Mouse (Mus musculus) forebrain, embryonic 14.5 days (tissue): ENCODE measurements at regions not wholly inside any gene's neighbourhood (a gene's known extent, or its start where the extent isn't known, plus 50 kb on each side); places are given as distances from the start of the nearest gene placed in this dataset.

Experiments
- ATAC-seq: fragments of 200-750 bp; cut with Nextera tagmentation; 2 replicates; pipeline ENCODE4 v1.8.0; 2017; ENCODE audit warnings: mild to moderate bottlenecking, moderate library complexity
- DNase-seq: peaks from one replicate; pipeline ENCODE4 v3.0.0-alpha.2; 2015; ENCODE audit warnings: low spot score
- H3K27ac ChIP-seq: fragments of 300-500 bp; sonication (generic); 2 replicates; pipeline ENCODE4 v1.5.1; 2014; ENCODE audit warnings: low read depth, mild to moderate bottlenecking, control low read depth, low read length, moderate library complexity
- H3K27me3 ChIP-seq: fragments of 300-500 bp; sonication (generic); replicated peaks from 2 replicates; pipeline ENCODE4 v1.6.1; 2014; ENCODE audit warnings: low read length, control low read depth, mixed read lengths; ENCODE audit not compliant: control insufficient read depth, insufficient read depth
- H3K36me3 ChIP-seq: fragments of 300-500 bp; sonication (generic); 2 replicates; pipeline ENCODE4 v1.6.1; 2014; ENCODE audit warnings: low read length, control low read depth; ENCODE audit not compliant: control insufficient read depth, insufficient read depth
- H3K4me1 ChIP-seq: fragments of 300-500 bp; sonication (generic); 2 replicates; pipeline ENCODE4 v1.6.1; 2014; ENCODE audit warnings: antibody characterized with exemption, low read length, control low read depth; ENCODE audit not compliant: control insufficient read depth, insufficient read depth
- H3K4me2 ChIP-seq: fragments of 300-500 bp; sonication (generic); 2 replicates; pipeline ENCODE4 v1.6.1; 2014; ENCODE audit warnings: mild to moderate bottlenecking, control low read depth, low read length
- H3K4me3 ChIP-seq: fragments of 300-500 bp; sonication (generic); 2 replicates; pipeline ENCODE4 v1.5.1; 2014; ENCODE audit warnings: low read depth, low read length, control low read depth
- H3K9ac ChIP-seq: fragments of 300-500 bp; sonication (generic); 2 replicates; pipeline ENCODE4 v1.6.1; 2014; ENCODE audit warnings: mild to moderate bottlenecking, low read length, control low read depth, moderate library complexity
- H3K9me3 ChIP-seq: fragments of 300-500 bp; sonication (generic); replicated peaks from 2 replicates; pipeline ENCODE4 v1.6.1; 2016; ENCODE audit warnings: low read length, control low read depth, mixed read lengths; ENCODE audit not compliant: control insufficient read depth
- WGBS: fragments of 180-500 bp; shearing (Covaris S2); extraction: QIAGEN DNeasy Blood & Tissue Kit; methylation state at CpG from one replicate; pipeline ENCODE4 v1.1.7; 2014; 5-methylcytosine and 5-hydroxymethylcytosine counted together

GRCm38 (mm10) chr15:24161974-24162373 lies 1251.6 kb downstream of the Basp1 start:
- no peaks in the 10 kb centered on the region for H3K9me3 ChIP-seq
- H3K9ac ChIP-seq, result no peak overlapping the region
- no peak overlapping the region for H3K27ac ChIP-seq
- 87% methylated on average over 9 of the region's 9 CpGs for WGBS
- H3K36me3 ChIP-seq, result no peaks in the 10 kb centered on the region
- DNase-seq, result no peak
- no peak overlapping the region for H3K4me2 ChIP-seq
- H3K4me3 ChIP-seq, result no peak overlapping the region
- no peaks in the 10 kb centered on the region for H3K4me1 ChIP-seq
- ATAC-seq, result no peak
- no peaks in the 10 kb centered on the region for H3K27me3 ChIP-seq

GRCm38 (mm10) chr15:24157700-24158350 lies 1255.7 kb downstream of the Basp1 start:
- DNase-seq, result no peak
- H3K4me3 ChIP-seq, result no peak overlapping the region
- no peak for ATAC-seq
- H3K4me1 ChIP-seq, result no peaks in the 10 kb centered on the region
- WGBS, result 80% methylated on average over 10 of the region's 10 CpGs
- no peaks in the 10 kb centered on the region for H3K9me3 ChIP-seq
- no peaks in the 10 kb centered on the region for H3K27me3 ChIP-seq
- H3K9ac ChIP-seq, result no peak overlapping the region
- H3K36me3 ChIP-seq, result no peaks in the 10 kb centered on the region
- H3K4me2 ChIP-seq, result no peak overlapping the region
- no peak overlapping the region for H3K27ac ChIP-seq

- no peaks in the 10 kb centered on the region for H3K9me3 ChIP-seq
- no peak overlapping the region for H3K4me2 ChIP-seq
- H3K27me3 ChIP-seq, result no peaks in the 10 kb centered on the region
- DNase-seq, result peak; percentile 20
- H3K36me3 ChIP-seq, result no peaks in the 10 kb centered on the region
- no peak overlapping the region for H3K9ac ChIP-seq
- H3K4me3 ChIP-seq, result no peak overlapping the region
- H3K4me1 ChIP-seq, result no peaks in the 10 kb centered on the region
- WGBS, result 78% methylated on average over 3 of the region's 3 CpGs
- no peak overlapping the region for H3K27ac ChIP-seq
- no peak for ATAC-seq
Measured at GRCm38 (mm10) chr15:24154291-24154690, 1259.3 kb downstream of the Basp1 start.

DNA sequence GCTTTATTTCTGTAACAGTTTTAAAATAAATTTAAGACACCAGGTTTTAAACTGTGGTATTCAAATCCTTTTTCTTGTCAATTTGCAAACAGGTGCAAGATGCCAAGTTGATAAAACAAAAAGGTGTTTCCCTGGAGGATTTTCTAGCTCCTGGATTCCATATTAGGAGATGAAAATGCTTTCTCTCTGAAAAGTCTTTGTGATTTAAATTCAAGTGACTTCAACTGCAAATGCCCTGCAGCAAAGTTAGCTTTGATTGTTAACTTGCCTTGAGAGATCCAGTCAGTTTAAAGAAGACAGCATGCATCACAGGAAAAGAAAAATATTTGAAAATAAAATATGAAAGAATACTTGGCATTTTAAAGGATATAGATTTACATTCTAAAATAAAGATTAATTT lies 1289.3 kb downstream of the Basp1 start:
- Histone ChIP-seq H3K4me1 (no peaks in the 10 kb centered on the region), H3K4me3 (no peak overlapping the region), H3K9me3 (no peaks in the 10 kb centered on the region), H3K4me2 (no peak overlapping the region), H3K9ac (no peak overlapping the region), H3K27ac (no peak overlapping the region), H3K36me3 (no peaks in the 10 kb centered on the region), H3K27me3 (no peaks in the 10 kb centered on the region)
- ATAC-seq (no peak), DNase-seq (no peak)

- WGBS, result 67% methylated on average over 5 of the region's 5 CpGs
- H3K9ac ChIP-seq, result no peak overlapping the region
Measured at GRCm38 (mm10) chr15:24086267-24086666, 1327.3 kb downstream of the Basp1 start.

GRCm38 (mm10) chr15:24053197-24053596 lies 1360.4 kb downstream of the Basp1 start:
- H3K9me3 ChIP-seq, result no peaks in the 10 kb centered on the region
- no peaks in the 10 kb centered on the region for H3K36me3 ChIP-seq
- DNase-seq (peak; percentile 5), ATAC-seq (no peak)
- H3K4me3 ChIP-seq, result no peak overlapping the region
- H3K27ac ChIP-seq, result no peak overlapping the region
- no peaks in the 10 kb centered on the region for H3K4me1 ChIP-seq
- no peak overlapping the region for H3K9ac ChIP-seq
- 71% methylated on average over 3 of the region's 3 CpGs for WGBS
- no peak overlapping the region for H3K4me2 ChIP-seq
- no peaks in the 10 kb centered on the region for H3K27me3 ChIP-seq

More at GRCm38 (mm10) chr15:24086267-24086666, 1327.3 kb downstream of the Basp1 start:
- ATAC-seq (no peak), DNase-seq (peak; percentile 4)
- no peak overlapping the region for H3K4me2 ChIP-seq
- H3K9me3 ChIP-seq, result no peaks in the 10 kb centered on the region
- H3K27me3 ChIP-seq, result no peaks in the 10 kb centered on the region
- no peak overlapping the region for H3K27ac ChIP-seq
- H3K36me3 ChIP-seq, result no peaks in the 10 kb centered on the region
- no peak overlapping the region for H3K4me3 ChIP-seq
- H3K4me1 ChIP-seq, result no peaks in the 10 kb centered on the region

DNA sequence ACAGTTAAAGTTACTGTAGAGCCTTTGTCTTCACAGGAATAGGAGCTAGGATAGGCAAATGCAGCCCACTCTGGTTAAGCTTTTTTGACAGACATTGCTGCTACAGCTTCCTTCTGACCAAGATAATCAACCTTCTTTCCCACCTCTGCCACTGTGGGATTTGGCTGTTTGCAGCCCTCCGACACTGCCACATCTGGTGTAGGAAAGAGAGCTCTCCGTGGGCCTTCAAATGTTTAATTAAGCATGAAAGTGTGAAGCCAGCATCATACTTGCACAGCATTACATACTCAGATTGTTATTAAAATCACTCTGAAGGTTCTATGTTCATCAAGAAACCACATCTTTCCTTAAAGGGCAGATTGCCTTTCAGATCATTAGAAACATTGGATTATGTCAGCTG lies 1372.7 kb downstream of the Basp1 start:
- WGBS, result 42% methylated on average over 2 of the region's 2 CpGs

DNA sequence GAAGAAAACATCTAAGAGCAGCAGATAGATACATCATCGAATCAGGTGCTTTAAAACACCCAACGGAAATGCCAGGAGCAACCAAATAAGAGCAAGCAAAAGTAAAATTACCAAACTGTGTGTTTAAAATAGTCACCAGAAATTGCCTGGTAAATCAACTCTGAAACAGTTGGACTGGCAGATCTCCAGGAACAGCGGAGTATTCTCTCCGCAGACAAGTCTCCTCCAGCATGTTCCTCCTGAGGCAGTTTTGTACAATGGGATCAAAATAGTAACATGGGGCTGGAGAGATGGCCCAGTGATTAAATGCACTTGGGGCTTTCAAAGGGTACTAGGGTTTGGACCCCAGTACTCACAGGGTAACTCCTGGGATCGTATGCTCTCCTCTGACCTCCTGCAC lies 1374.4 kb downstream of the Basp1 start:
- Histone ChIP-seq H3K9me3 (no peaks in the 10 kb centered on the region), H3K27me3 (no peaks in the 10 kb centered on the region), H3K9ac (no peak overlapping the region), H3K4me2 (no peak overlapping the region), H3K4me1 (no peaks in the 10 kb centered on the region), H3K36me3 (no peaks in the 10 kb centered on the region), H3K4me3 (no peak overlapping the region), H3K27ac (no peak overlapping the region)
- 79% methylated on average over 5 of the region's 5 CpGs for WGBS
- ATAC-seq (no peak), DNase-seq (no peak)

More for the DNA sequence above, 1372.7 kb downstream of the Basp1 start:
- Histone ChIP-seq H3K27ac (no peak overlapping the region), H3K9me3 (no peaks in the 10 kb centered on the region), H3K9ac (no peak overlapping the region), H3K4me3 (no peak overlapping the region), H3K36me3 (no peaks in the 10 kb centered on the region), H3K27me3 (no peaks in the 10 kb centered on the region), H3K4me2 (no peak overlapping the region), H3K4me1 (no peaks in the 10 kb centered on the region)
- DNase-seq (peak; percentile 26), ATAC-seq (no peak)

DNA sequence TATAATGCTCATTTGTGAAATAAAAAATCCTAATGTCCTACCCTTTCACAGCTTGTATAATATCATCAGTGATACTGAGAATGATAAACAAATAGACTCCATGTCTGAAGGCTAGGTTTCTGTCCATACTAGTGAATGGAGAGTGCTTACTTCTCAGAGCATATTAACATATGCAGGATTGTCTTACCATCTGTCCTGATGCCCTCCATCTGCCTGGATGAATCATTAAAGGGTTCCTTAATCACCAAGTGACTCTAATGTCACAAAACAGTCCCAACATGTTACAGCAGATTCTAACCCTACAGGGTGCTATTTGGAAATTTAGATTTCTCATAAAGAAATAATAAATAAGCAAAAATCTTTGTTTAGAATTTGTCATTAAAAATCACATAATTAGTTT lies 1391.4 kb downstream of the Basp1 start:
- Histone ChIP-seq H3K4me2 (no peak overlapping the region), H3K9me3 (no peaks in the 10 kb centered on the region), H3K27me3 (no peaks in the 10 kb centered on the region), H3K4me3 (no peak overlapping the region), H3K4me1 (no peaks in the 10 kb centered on the region), H3K36me3 (no peaks in the 10 kb centered on the region), H3K27ac (no peak overlapping the region), H3K9ac (no peak overlapping the region)
- ATAC-seq (no peak; the same call in 1 of the 2 replicates), DNase-seq (no peak)
